Mouse (Mus musculus): ENCODE measurements around the gene Pcdh7. TPM values are rescaled to one million over a fixed set of nuclear protein-coding genes. Genes with fewer than 3 reads are reported as not detected.

The Pcdh7 gene
- polyA plus RNA-seq, 1 experiment, result 7.8 TPM

- Histone ChIP-seq H3K4me3 (ENCODE audit: low read depth, low read length) (no peak overlapping the region), H3K36me3 (ENCODE audit: control insufficient read depth, insufficient read depth, low read length, poor library complexity, severe bottlenecking) (no peaks in the 10 kb centered on the region), H3K4me1 (ENCODE audit: control insufficient read depth, insufficient read depth, low read length) (no peaks in the 10 kb centered on the region), H3K9me3 (replicated peaks; ENCODE audit: control insufficient read depth, insufficient read depth, low read length, poor library complexity, severe bottlenecking) (no peaks in the 10 kb centered on the region), H3K27ac (ENCODE audit: insufficient read depth, low read length) (no peak overlapping the region), H3K9ac (ENCODE audit: low read depth, poor library complexity, severe bottlenecking) (no peak overlapping the region), H3K27me3 (ENCODE audit: control insufficient read depth, insufficient read depth, low read length, poor library complexity, severe bottlenecking) (no peaks in the 10 kb centered on the region)
- TF ChIP-seq POLR2A (IDR thresholded peaks at IDR 0.05; ENCODE audit: insufficient read depth, low read length), result no peak
- no peak for TF ChIP-seq CTCF (IDR thresholded peaks at IDR 0.05; ENCODE audit: low read depth, low read length)
- TF ChIP-seq EP300 (IDR thresholded peaks at IDR 0.05; ENCODE audit: insufficient read depth, low read depth, low read length), result no peak
Measured at GRCm38 (mm10) chr5:57959317-57959716, 241.6 kb downstream of the Pcdh7 start.

GRCm38 (mm10) chr5:57963792-57964191, 246.0 kb downstream of the Pcdh7 start:
- no peak for TF ChIP-seq POLR2A (IDR thresholded peaks at IDR 0.05; ENCODE audit: insufficient read depth, low read length)
- no peak for TF ChIP-seq CTCF (IDR thresholded peaks at IDR 0.05; ENCODE audit: low read depth, low read length)
- no peak for TF ChIP-seq EP300 (IDR thresholded peaks at IDR 0.05; ENCODE audit: insufficient read depth, low read depth, low read length)
- Histone ChIP-seq H3K4me3 (ENCODE audit: low read depth, low read length) (no peak overlapping the region), H3K9me3 (replicated peaks; ENCODE audit: control insufficient read depth, insufficient read depth, low read length, poor library complexity, severe bottlenecking) (no peaks in the 10 kb centered on the region), H3K27me3 (ENCODE audit: control insufficient read depth, insufficient read depth, low read length, poor library complexity, severe bottlenecking) (no peaks in the 10 kb centered on the region), H3K4me1 (ENCODE audit: control insufficient read depth, insufficient read depth, low read length) (no peaks in the 10 kb centered on the region), H3K9ac (ENCODE audit: low read depth, poor library complexity, severe bottlenecking) (no peak overlapping the region), H3K27ac (ENCODE audit: insufficient read depth, low read length) (no peak overlapping the region), H3K36me3 (ENCODE audit: control insufficient read depth, insufficient read depth, low read length, poor library complexity, severe bottlenecking) (no peaks in the 10 kb centered on the region)

GRCm38 (mm10) chr5:57964201-57964600, 246.4 kb downstream of the Pcdh7 start:
- Histone ChIP-seq H3K36me3 (ENCODE audit: control insufficient read depth, insufficient read depth, low read length, poor library complexity, severe bottlenecking) (no peaks in the 10 kb centered on the region), H3K9me3 (replicated peaks; ENCODE audit: control insufficient read depth, insufficient read depth, low read length, poor library complexity, severe bottlenecking) (no peaks in the 10 kb centered on the region), H3K27me3 (ENCODE audit: control insufficient read depth, insufficient read depth, low read length, poor library complexity, severe bottlenecking) (no peaks in the 10 kb centered on the region), H3K9ac (ENCODE audit: low read depth, poor library complexity, severe bottlenecking) (no peak overlapping the region), H3K27ac (ENCODE audit: insufficient read depth, low read length) (no peak overlapping the region), H3K4me1 (ENCODE audit: control insufficient read depth, insufficient read depth, low read length) (no peaks in the 10 kb centered on the region), H3K4me3 (ENCODE audit: low read depth, low read length) (no peak overlapping the region)
- no peak for TF ChIP-seq CTCF (IDR thresholded peaks at IDR 0.05; ENCODE audit: low read depth, low read length)
- TF ChIP-seq POLR2A (IDR thresholded peaks at IDR 0.05; ENCODE audit: insufficient read depth, low read length), result no peak
- no peak for TF ChIP-seq EP300 (IDR thresholded peaks at IDR 0.05; ENCODE audit: insufficient read depth, low read depth, low read length)

- no peaks in the 10 kb centered on the region for H3K36me3 ChIP-seq (ENCODE audit: control insufficient read depth, insufficient read depth, low read length, poor library complexity, severe bottlenecking)
- no peaks in the 10 kb centered on the region for H3K4me1 ChIP-seq (ENCODE audit: control insufficient read depth, insufficient read depth, low read length)
- no peaks in the 10 kb centered on the region for H3K27me3 ChIP-seq (ENCODE audit: control insufficient read depth, insufficient read depth, low read length, poor library complexity, severe bottlenecking)
- no peak for TF ChIP-seq POLR2A (IDR thresholded peaks at IDR 0.05; ENCODE audit: insufficient read depth, low read length)
- TF ChIP-seq CTCF (IDR thresholded peaks at IDR 0.05; ENCODE audit: low read depth, low read length), result no peak
- no peak for TF ChIP-seq EP300 (IDR thresholded peaks at IDR 0.05; ENCODE audit: insufficient read depth, low read depth, low read length)
- H3K4me3 ChIP-seq (ENCODE audit: low read depth, low read length), result no peak overlapping the region
- H3K9ac ChIP-seq (ENCODE audit: low read depth, poor library complexity, severe bottlenecking), result no peak overlapping the region
- H3K9me3 ChIP-seq (replicated peaks; ENCODE audit: control insufficient read depth, insufficient read depth, low read length, poor library complexity, severe bottlenecking), result no peaks in the 10 kb centered on the region
- no peak overlapping the region for H3K27ac ChIP-seq (ENCODE audit: insufficient read depth, low read length)
Measured at GRCm38 (mm10) chr5:57993584-57993983, 275.8 kb downstream of the Pcdh7 start.

GRCm38 (mm10) chr5:58021331-58021730, 303.6 kb downstream of the Pcdh7 start:
- no peak overlapping the region for H3K9ac ChIP-seq (ENCODE audit: low read depth, poor library complexity, severe bottlenecking)
- no peak overlapping the region for H3K4me3 ChIP-seq (ENCODE audit: low read depth, low read length)
- H3K36me3 ChIP-seq (ENCODE audit: control insufficient read depth, insufficient read depth, low read length, poor library complexity, severe bottlenecking), result no peaks in the 10 kb centered on the region
- no peaks in the 10 kb centered on the region for H3K4me1 ChIP-seq (ENCODE audit: control insufficient read depth, insufficient read depth, low read length)
- no peaks in the 10 kb centered on the region for H3K27me3 ChIP-seq (ENCODE audit: control insufficient read depth, insufficient read depth, low read length, poor library complexity, severe bottlenecking)
- H3K9me3 ChIP-seq (replicated peaks; ENCODE audit: control insufficient read depth, insufficient read depth, low read length, poor library complexity, severe bottlenecking), result no peaks in the 10 kb centered on the region
- H3K27ac ChIP-seq (ENCODE audit: insufficient read depth, low read length), result no peak overlapping the region
- TF ChIP-seq POLR2A (IDR thresholded peaks at IDR 0.05; ENCODE audit: insufficient read depth, low read length) (no peak), CTCF (IDR thresholded peaks at IDR 0.05; ENCODE audit: low read depth, low read length) (no peak), EP300 (IDR thresholded peaks at IDR 0.05; ENCODE audit: insufficient read depth, low read depth, low read length) (no peak)

- Histone ChIP-seq H3K9me3 (replicated peaks; ENCODE audit: control insufficient read depth, insufficient read depth, low read length, poor library complexity, severe bottlenecking) (no peaks in the 10 kb centered on the region), H3K27ac (ENCODE audit: insufficient read depth, low read length) (no peak overlapping the region), H3K27me3 (ENCODE audit: control insufficient read depth, insufficient read depth, low read length, poor library complexity, severe bottlenecking) (no peaks in the 10 kb centered on the region), H3K4me1 (ENCODE audit: control insufficient read depth, insufficient read depth, low read length) (no peaks in the 10 kb centered on the region), H3K36me3 (ENCODE audit: control insufficient read depth, insufficient read depth, low read length, poor library complexity, severe bottlenecking) (no peaks in the 10 kb centered on the region), H3K9ac (ENCODE audit: low read depth, poor library complexity, severe bottlenecking) (no peak overlapping the region), H3K4me3 (ENCODE audit: low read depth, low read length) (no peak overlapping the region)
- TF ChIP-seq EP300 (IDR thresholded peaks at IDR 0.05; ENCODE audit: insufficient read depth, low read depth, low read length) (no peak), POLR2A (IDR thresholded peaks at IDR 0.05; ENCODE audit: insufficient read depth, low read length) (no peak), CTCF (IDR thresholded peaks at IDR 0.05; ENCODE audit: low read depth, low read length) (no peak)
Measured at GRCm38 (mm10) chr5:58025123-58025522, 307.4 kb downstream of the Pcdh7 start.

Data from ES-Bruce4 (cell line).